Comparison of ENCODE assay signal across 12 mouse cellular contexts in the genomic region with DNA sequence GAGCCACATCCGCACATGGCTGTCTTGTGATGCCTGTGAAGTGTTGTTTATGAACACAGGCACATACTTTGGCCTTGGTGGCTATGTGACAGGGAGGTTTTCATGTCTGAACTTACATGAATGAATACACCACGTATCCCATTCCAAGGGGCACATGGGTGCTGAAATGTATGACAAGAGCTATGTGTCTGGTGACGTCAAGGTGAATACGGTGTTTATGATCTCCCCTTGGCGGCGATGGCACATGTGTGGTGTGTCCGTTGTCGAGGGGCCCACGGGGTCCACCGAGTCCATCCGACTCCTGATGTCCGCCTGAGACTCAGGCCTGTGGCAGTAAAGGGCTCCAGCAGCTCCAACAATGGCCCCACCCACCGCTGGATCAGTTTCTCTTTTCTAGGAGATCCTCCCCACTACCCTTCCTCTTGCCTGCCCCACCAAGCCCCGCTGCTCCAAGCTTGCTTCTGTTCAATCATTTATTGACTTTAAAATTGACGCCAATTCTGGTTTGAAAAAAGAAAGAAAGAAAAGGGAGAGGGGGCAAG. TPM values are rescaled to one million over a fixed set of nuclear protein-coding genes. Genes with fewer than 3 reads are reported as not detected.
A peak's percentile ranks its signal among the peaks of the same experiment; 100 is the strongest.
DNase-seq lines count a peak whose midpoint lies in the region; ATAC-seq lines count a peak whose summit lies in the region.
"Had no signal": no experiment of that assay in that cellular context is flagged by ENCODE, and none has a peak within 500 bp of the region (broad histone marks: within the 10 kb centered on the region; RNA-seq: fewer than 3 reads in every experiment).

No protein-coding gene starts in this region.

- H3K36me3 ChIP-seq in hindbrain, embryonic 15.5 days: no peaks in the 10 kb centered on the region

- 83% methylated on average over 15 of the region's 15 CpGs for WGBS in hindbrain, embryonic 15.5 days

- peak; percentile 46 for DNase-seq in cerebellum, adult 11-12 months
- DNase-seq in layer of hippocampus, adult 11-12 months (ENCODE audit: low spot score): peak; percentile 26
- DNase-seq in layer of hippocampus, postnatal 25 days (ENCODE audit: extremely low spot score in 1 of 2, low spot score in 1 of 2): no peak
- peak; percentile 58 to 59 for DNase-seq in cerebellum, postnatal 10 days
- DNase-seq in right cerebral cortex, postnatal 25 days: no peak
- DNase-seq: kidney, postnatal 25 days had no signal

- peaks cover 62% of the 10 kb centered on the region for H3K4me1 ChIP-seq in hindbrain, embryonic 15.5 days (replicated peaks)

- no peak overlapping the region for H3K4me3 ChIP-seq in hindbrain, embryonic 15.5 days

- H3K9me3 ChIP-seq in hindbrain, embryonic 15.5 days: no peaks in the 10 kb centered on the region
- H3K9me3 ChIP-seq: G1E; lung, embryonic 15.5 days had no signal

- peak overlapping the region; percentile 87 for H3K27ac ChIP-seq in hindbrain, embryonic 15.5 days (replicated peaks)
- H3K27ac ChIP-seq: lung, embryonic 15.5 days had no signal

- peaks cover 67% of the 10 kb centered on the region for H3K27me3 ChIP-seq in hindbrain, embryonic 15.5 days
- H3K27me3 ChIP-seq: lung, embryonic 15.5 days had no signal

- ATAC-seq in cerebellum, adult (ENCODE audit: insufficient number of reproducible peaks, low FRiP score, low TSS enrichment): no peak
- ATAC-seq in hindbrain, embryonic 15.5 days (ENCODE audit: low FRiP score, low read depth): no peak
- ATAC-seq in granulocyte monocyte progenitor cell, adult 5-6 weeks (replicated peaks; ENCODE audit: poor library complexity, severe bottlenecking): no peak
- ATAC-seq: inflammation-experienced regulatory T-cells, adult 6 months had no signal

- H3K9ac ChIP-seq in hindbrain, embryonic 15.5 days: no peak overlapping the region

- H3K4me2 ChIP-seq in hindbrain, embryonic 15.5 days: peak overlapping the region; percentile 94

RNA-seq across cellular contexts. Expression of a gene that starts 2.8 kb away (rescaled TPM):
- total RNA-seq in layer of hippocampus, postnatal 25 days (2021): 100 to 1,000 TPM; 406 to 477 TPM
- 71.2 and 87.6 TPM in 2 replicates for polyA plus RNA-seq in hindbrain, embryonic 15.5 days (2015; fragmentation: Nextera tagmentation; extraction: Ambion mirVana)
- total RNA-seq in granulocyte monocyte progenitor cell, adult 5-6 weeks (2014; fragmentation: Nextera tagmentation): 25.7 and 51.2 TPM in 2 replicates
- total RNA-seq in granulocyte monocyte progenitor cell, adult 5-6 weeks (2017): 9.5 and 12.8 TPM in 2 replicates

RNA-seq across cellular contexts. Expression of a gene that starts 25.3 kb away (rescaled TPM):
- 10 to 100 TPM in 1 of 2 experiments, 1 to 10 TPM in 1; 9.3 to 10.6 TPM for total RNA-seq in layer of hippocampus, postnatal 25 days (2021)
- polyA plus RNA-seq in hindbrain, embryonic 15.5 days (2015; fragmentation: Nextera tagmentation; extraction: Ambion mirVana): 14.0 and 15.1 TPM in 2 replicates
- total RNA-seq in granulocyte monocyte progenitor cell, adult 5-6 weeks (2014; fragmentation: Nextera tagmentation): 4.1 and 4.7 TPM in 2 replicates
- total RNA-seq in granulocyte monocyte progenitor cell, adult 5-6 weeks (2017): 3.6 and 3.7 TPM in 2 replicates

RNA-seq across cellular contexts. Expression of a gene that starts 34.0 kb away (rescaled TPM):
- 10 to 100 TPM; 23.7 to 27.3 TPM for total RNA-seq in layer of hippocampus, postnatal 25 days (2021)
- polyA plus RNA-seq in hindbrain, embryonic 15.5 days (2015; fragmentation: Nextera tagmentation; extraction: Ambion mirVana): 39.7 and 40.6 TPM in 2 replicates
- 17.0 and 19.2 TPM in 2 replicates for total RNA-seq in granulocyte monocyte progenitor cell, adult 5-6 weeks (2014; fragmentation: Nextera tagmentation)
- total RNA-seq in granulocyte monocyte progenitor cell, adult 5-6 weeks (2017): 46.2 and 52.4 TPM in 2 replicates

RNA-seq across cellular contexts. Expression of a gene that starts 43.1 kb away (rescaled TPM):
- 10 to 100 TPM; 67.0 to 69.7 TPM for total RNA-seq in layer of hippocampus, postnatal 25 days (2021)
- 79.1 and 85.9 TPM in 2 replicates for polyA plus RNA-seq in hindbrain, embryonic 15.5 days (2015; fragmentation: Nextera tagmentation; extraction: Ambion mirVana)
- 41.8 TPM in 2 replicates for total RNA-seq in granulocyte monocyte progenitor cell, adult 5-6 weeks (2014; fragmentation: Nextera tagmentation)
- total RNA-seq in granulocyte monocyte progenitor cell, adult 5-6 weeks (2017): 20.1 and 21.4 TPM in 2 replicates

RNA-seq across cellular contexts. Expression of a gene that starts 49.4 kb away (rescaled TPM):
- 100 to 1,000 TPM; 473 to 552 TPM for total RNA-seq in layer of hippocampus, postnatal 25 days (2021)
- polyA plus RNA-seq in hindbrain, embryonic 15.5 days (2015; fragmentation: Nextera tagmentation; extraction: Ambion mirVana): 700 and 710 TPM in 2 replicates
- 1,333 and 1,645 TPM in 2 replicates for total RNA-seq in granulocyte monocyte progenitor cell, adult 5-6 weeks (2014; fragmentation: Nextera tagmentation)
- total RNA-seq in granulocyte monocyte progenitor cell, adult 5-6 weeks (2017): 4,572 and 4,672 TPM in 2 replicates

Comparison
In these comparisons a context has a peak if more than half of its experiments do, and no peak if none do; other contexts are left out.
1. DNase-seq: peak in cerebellum, adult 11-12 months (single experiment), layer of hippocampus, adult 11-12 months (single experiment) and cerebellum, postnatal 10 days (2 of 2); none in layer of hippocampus, postnatal 25 days (0 of 2) and right cerebral cortex, postnatal 25 days (single experiment).
2. RNA of a gene that starts 2.8 kb away (total RNA-seq): 406 to 477 TPM in layer of hippocampus, postnatal 25 days; 9.5 to 51.2 TPM in granulocyte monocyte progenitor cell, adult 5-6 weeks; every median in the first group is over 4 times any median in the second.